Mouse (Mus musculus): ENCODE measurements around the gene Grk6.

DNA sequence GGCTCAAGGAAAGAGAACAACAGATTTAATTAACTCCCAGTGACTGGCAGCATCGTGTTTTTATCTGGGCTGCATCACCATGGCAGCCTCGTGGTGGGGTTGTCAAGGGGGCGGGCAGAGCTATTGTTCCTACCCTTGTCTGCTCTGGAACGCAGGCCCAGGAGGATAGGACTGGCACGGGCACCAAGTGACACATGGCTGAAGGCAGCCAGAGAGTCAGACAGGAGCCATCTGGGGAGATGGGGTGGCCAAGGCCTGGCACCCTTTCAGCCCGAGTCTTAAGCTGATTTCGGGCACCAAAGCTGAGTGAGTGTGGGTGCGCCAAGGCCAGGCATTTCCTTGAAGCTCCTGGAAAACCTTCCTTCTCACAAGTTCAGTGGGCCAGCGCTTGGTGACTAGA is 25.5 kb downstream of the Grk6 start:
- no peak for TF ChIP-seq POLR2A (IDR thresholded peaks at IDR 0.05; ENCODE audit: insufficient read depth, low read depth, low read length)
- no peak for TF ChIP-seq CTCF (IDR thresholded peaks at IDR 0.05; ENCODE audit: insufficient read depth, low read depth, low read length)

Measured in olfactory bulb, adult 2 months (tissue).